ENCODE assay signal across 26 mouse cellular contexts in the genomic region with DNA sequence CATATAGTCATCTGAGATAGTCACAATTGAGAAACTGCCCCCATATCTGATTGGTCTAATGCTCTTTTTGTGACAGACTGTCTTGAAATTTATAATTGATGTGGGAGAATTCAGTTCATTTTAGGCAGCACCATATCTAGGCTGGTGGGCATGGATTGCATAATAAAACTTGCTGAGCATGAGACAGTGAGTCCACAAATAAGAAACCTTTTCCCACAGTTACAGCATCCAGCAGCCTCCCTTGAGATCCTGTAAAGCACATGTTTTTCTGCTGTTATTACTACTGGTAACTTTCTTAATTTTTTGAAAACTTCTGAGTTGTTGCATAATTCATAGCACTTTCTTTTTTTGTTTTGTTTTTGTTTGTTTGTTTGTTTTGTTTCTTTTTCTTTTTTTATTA. TPM values are rescaled to one million over a fixed set of nuclear protein-coding genes. Genes with fewer than 3 reads are reported as not detected.
"Had no signal": no experiment of that assay in that cellular context is flagged by ENCODE, and none has a peak within 500 bp of the region (broad histone marks: within the 10 kb centered on the region; RNA-seq: fewer than 3 reads in every experiment).

No protein-coding gene starts in this region.

- H3K4me3 ChIP-seq: layer of hippocampus, adult 2 months; limb, embryonic 10.5 days; limb, embryonic 13.5 days; liver, embryonic 12.5 days; liver, embryonic 15.5 days; lung, embryonic 15.5 days; megakaryocyte, embryonic 14.5 days; midbrain, embryonic 10.5 days; midbrain, embryonic 13.5 days; stomach, embryonic 15.5 days had no signal

- DNase-seq: kidney, postnatal 25 days; layer of hippocampus, adult 9-11 months; liver; lung, adult 18-20 months; lung, postnatal 10 days; lung, postnatal 36 days; thymus, postnatal 25 days had no signal

- ATAC-seq: liver, embryonic 12.5 days; midbrain, embryonic 13.5 days; midbrain, embryonic 16.5 days had no signal

- H3K27ac ChIP-seq: kidney, postnatal 0 days; layer of hippocampus, adult 2 months; limb, embryonic 10.5 days; limb, embryonic 13.5 days; liver, embryonic 12.5 days; liver, embryonic 15.5 days; lung, embryonic 15.5 days; midbrain, embryonic 10.5 days; midbrain, embryonic 13.5 days; stomach, embryonic 15.5 days had no signal

- H3K4me1 ChIP-seq: limb, embryonic 10.5 days; limb, embryonic 13.5 days; liver, embryonic 12.5 days; liver, embryonic 15.5 days; lung, embryonic 15.5 days; megakaryocyte, embryonic 14.5 days; midbrain, embryonic 10.5 days; midbrain, embryonic 13.5 days; stomach, embryonic 15.5 days had no signal

- H3K36me3 ChIP-seq: limb, embryonic 10.5 days; limb, embryonic 13.5 days; liver, embryonic 12.5 days; liver, embryonic 15.5 days; lung, embryonic 15.5 days; midbrain, embryonic 10.5 days; midbrain, embryonic 13.5 days; stomach, embryonic 15.5 days had no signal

- H3K27me3 ChIP-seq: limb, embryonic 13.5 days; liver, embryonic 12.5 days; liver, embryonic 15.5 days; lung, embryonic 15.5 days; megakaryocyte, embryonic 14.5 days; midbrain, embryonic 13.5 days; stomach, embryonic 15.5 days had no signal

- H3K9ac ChIP-seq: limb, embryonic 13.5 days; liver, embryonic 12.5 days; liver, embryonic 15.5 days; lung, embryonic 15.5 days; midbrain, embryonic 13.5 days; stomach, embryonic 15.5 days had no signal

- H3K4me2 ChIP-seq: limb, embryonic 13.5 days; liver, embryonic 12.5 days; liver, embryonic 15.5 days; lung, embryonic 15.5 days; midbrain, embryonic 13.5 days; stomach, embryonic 15.5 days had no signal

- H3K9me3 ChIP-seq: limb, embryonic 10.5 days; limb, embryonic 13.5 days; liver, embryonic 12.5 days; liver, embryonic 15.5 days; lung, embryonic 15.5 days; megakaryocyte, embryonic 14.5 days; midbrain, embryonic 10.5 days; midbrain, embryonic 13.5 days; stomach, embryonic 15.5 days had no signal

RNA-seq across cellular contexts. Expression of gene Ccer1, which starts 9.9 kb away (rescaled TPM):
- total RNA-seq: layer of hippocampus, adult 2 months; layer of hippocampus, postnatal 25 days; left cerebral cortex, adult 18-20 months; left cerebral cortex, postnatal 25 days had no signal
- polyA plus RNA-seq: kidney, postnatal 0 days; large intestine, adult 2 months; limb, embryonic 10.5 days; liver, embryonic 12.5 days; liver, embryonic 15.5 days; lung, embryonic 15.5 days; midbrain, embryonic 10.5 days; midbrain, embryonic 13.5 days; midbrain, embryonic 16.5 days; neural tube, embryonic 11.5 days; neural tube, embryonic 14.5 days; stomach, embryonic 15.5 days; thymus, postnatal 0 days had no signal

RNA-seq across cellular contexts. Expression of gene Epyc, which starts 39.1 kb away (rescaled TPM):
- total RNA-seq: layer of hippocampus, adult 2 months; layer of hippocampus, postnatal 25 days had no signal
- polyA plus RNA-seq: neural tube, embryonic 14.5 days had no signal

RNA-seq across cellular contexts. Expression of gene C030005K15Rik, which starts 43.6 kb away (rescaled TPM):
- polyA plus RNA-seq: kidney, postnatal 0 days; large intestine, adult 2 months; limb, embryonic 10.5 days; limb, embryonic 13.5 days; liver, embryonic 12.5 days; liver, embryonic 15.5 days; lung, embryonic 15.5 days; midbrain, embryonic 10.5 days; midbrain, embryonic 13.5 days; midbrain, embryonic 16.5 days; neural tube, embryonic 11.5 days; neural tube, embryonic 14.5 days; stomach, embryonic 15.5 days; thymus, postnatal 0 days had no signal
